Mouse (Mus musculus): ENCODE data around the gene Ski. TPM values are rescaled to one million over a fixed set of nuclear protein-coding genes. Genes with fewer than 3 reads are reported as not detected.
A peak's percentile ranks its signal among the peaks of the same experiment; 100 is the strongest.

Ski gene
- total and polyA plus RNA-seq, 2 experiments from 2014 or later, result 8.8 to 69.8 TPM

- Histone ChIP-seq H3K27me3 (ENCODE audit: insufficient read depth, low read length) (no peaks in the 10 kb centered on the region), H3K27ac (no peak overlapping the region), H3K36me3 (ENCODE audit: insufficient read depth, low read length) (no peaks in the 10 kb centered on the region), H3K4me1 (ENCODE audit: insufficient read depth, low read length) (peaks cover 61% of the 10 kb centered on the region), H3K4me3 (ENCODE audit: low read length) (no peak overlapping the region), H3K9ac (replicated peaks; ENCODE audit: low read length) (no peak overlapping the region), H3K9me3 (ENCODE audit: low read length) (no peaks in the 10 kb centered on the region), H3K4me2 (ENCODE audit: low read depth, low read length) (peak overlapping the region; percentile 100)
- 55% methylated on average over 10 of the region's 10 CpGs for WGBS
- ATAC-seq, result no peak
- DNase-seq (ENCODE audit: low spot score), result no peak
- no peak for TF ChIP-seq CTCF (IDR thresholded peaks at IDR 0.05; ENCODE audit: low read depth)
Measured at GRCm38 (mm10) chr4:155214793-155215192, 7.6 kb downstream of the Ski start.

GRCm38 (mm10) chr4:155214188-155214587 is 8.2 kb downstream of the Ski start:
- TF ChIP-seq CTCF (IDR thresholded peaks at IDR 0.05; ENCODE audit: low read depth), result no peak
- H3K9me3 ChIP-seq (ENCODE audit: low read length), result no peaks in the 10 kb centered on the region
- H3K27ac ChIP-seq, result no peak overlapping the region
- no peaks in the 10 kb centered on the region for H3K36me3 ChIP-seq (ENCODE audit: insufficient read depth, low read length)
- ATAC-seq (no peak), DNase-seq (ENCODE audit: low spot score) (no peak)
- no peak overlapping the region for H3K4me3 ChIP-seq (ENCODE audit: low read length)
- H3K9ac ChIP-seq (replicated peaks; ENCODE audit: low read length), result 0 out of 2 replicates have a peak overlapping the region, but pooled peaks have one; percentile 18
- H3K4me2 ChIP-seq (ENCODE audit: low read depth, low read length), result peak overlapping the region; percentile 100; the same call in 1 of the 2 replicates
- 54% methylated on average over 6 of the region's 6 CpGs for WGBS
- peaks cover 59% of the 10 kb centered on the region for H3K4me1 ChIP-seq (ENCODE audit: insufficient read depth, low read length)
- H3K27me3 ChIP-seq (ENCODE audit: insufficient read depth, low read length), result no peaks in the 10 kb centered on the region

- H3K27me3 ChIP-seq (ENCODE audit: insufficient read depth, low read length), result no peaks in the 10 kb centered on the region
- no peak overlapping the region for H3K4me3 ChIP-seq (ENCODE audit: low read length)
- TF ChIP-seq CTCF (IDR thresholded peaks at IDR 0.05; ENCODE audit: low read depth), result no peak
- 33% methylated on average over 6 of the region's 6 CpGs for WGBS
- ATAC-seq (peak; percentile 39; the same call in 1 of the 2 replicates), DNase-seq (ENCODE audit: low spot score) (no peak)
- H3K4me2 ChIP-seq (ENCODE audit: low read depth, low read length), result no peak overlapping the region
- H3K9ac ChIP-seq (replicated peaks; ENCODE audit: low read length), result 0 out of 2 replicates have a peak overlapping the region, but pooled peaks have one; percentile 18
- H3K4me1 ChIP-seq (ENCODE audit: insufficient read depth, low read length), result peaks cover 55% of the 10 kb centered on the region
- H3K27ac ChIP-seq, result no peak overlapping the region
- no peaks in the 10 kb centered on the region for H3K36me3 ChIP-seq (ENCODE audit: insufficient read depth, low read length)
- H3K9me3 ChIP-seq (ENCODE audit: low read length), result no peaks in the 10 kb centered on the region
Measured at GRCm38 (mm10) chr4:155213752-155214054, 8.7 kb downstream of the Ski start.

- peak; percentile 39; the same call in 1 of the 2 replicates for ATAC-seq
- Histone ChIP-seq H3K4me2 (ENCODE audit: low read depth, low read length) (no peak overlapping the region), H3K9ac (replicated peaks; ENCODE audit: low read length) (no peak overlapping the region), H3K4me3 (ENCODE audit: low read length) (no peak overlapping the region), H3K9me3 (ENCODE audit: low read length) (no peaks in the 10 kb centered on the region), H3K36me3 (ENCODE audit: insufficient read depth, low read length) (no peaks in the 10 kb centered on the region), H3K27me3 (ENCODE audit: insufficient read depth, low read length) (no peaks in the 10 kb centered on the region), H3K27ac (no peak overlapping the region), H3K4me1 (ENCODE audit: insufficient read depth, low read length) (peaks cover 55% of the 10 kb centered on the region)
- TF ChIP-seq CTCF (IDR thresholded peaks at IDR 0.05; ENCODE audit: low read depth), result peak; percentile 30
- WGBS, result 31% methylated on average over 9 of the region's 9 CpGs
- peak; percentile 63 for DNase-seq (ENCODE audit: low spot score)
Measured at GRCm38 (mm10) chr4:155213052-155213751, 9.2 kb downstream of the Ski start.

GRCm38 (mm10) chr4:155209494-155209893 is 12.9 kb downstream of the Ski start:
- DNase-seq (ENCODE audit: low spot score) (no peak), ATAC-seq (no peak)
- Histone ChIP-seq H3K4me1 (ENCODE audit: insufficient read depth, low read length) (peaks cover 32% of the 10 kb centered on the region), H3K4me2 (ENCODE audit: low read depth, low read length) (no peak overlapping the region), H3K36me3 (ENCODE audit: insufficient read depth, low read length) (no peaks in the 10 kb centered on the region), H3K27me3 (ENCODE audit: insufficient read depth, low read length) (no peaks in the 10 kb centered on the region), H3K9ac (replicated peaks; ENCODE audit: low read length) (no peak overlapping the region), H3K4me3 (ENCODE audit: low read length) (no peak overlapping the region), H3K9me3 (ENCODE audit: low read length) (no peaks in the 10 kb centered on the region), H3K27ac (no peak overlapping the region)
- no peak for TF ChIP-seq CTCF (IDR thresholded peaks at IDR 0.05; ENCODE audit: low read depth)
- WGBS, result 91% methylated on average over 5 of the region's 5 CpGs

DNA sequence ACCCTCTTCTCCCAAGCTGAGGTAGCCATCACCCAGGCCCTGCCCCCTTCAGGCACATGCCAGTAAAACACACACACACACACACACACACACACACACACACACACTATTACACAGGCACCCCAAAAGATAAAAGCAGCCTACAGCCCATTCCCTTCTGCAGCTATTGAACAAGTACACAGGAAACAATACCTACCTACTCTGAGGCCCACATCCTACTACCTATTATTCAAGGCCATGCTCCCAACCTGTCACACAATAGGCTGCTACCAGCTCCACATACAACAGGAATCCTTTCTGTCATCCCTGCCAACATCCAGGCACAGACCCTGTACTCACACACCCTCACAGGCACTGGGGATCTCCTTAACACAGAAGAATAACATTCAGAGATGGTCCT is 13.3 kb downstream of the Ski start:
- Histone ChIP-seq H3K4me1 (ENCODE audit: insufficient read depth, low read length) (peaks cover 28% of the 10 kb centered on the region), H3K27ac (no peak overlapping the region)

GRCm38 (mm10) chr4:155208613-155209012 is 13.8 kb downstream of the Ski start:
- WGBS, result 41% methylated on average over 7 of the region's 7 CpGs
- DNase-seq (ENCODE audit: low spot score), result no peak
- ATAC-seq, result no peak
- H3K27ac ChIP-seq, result no peak overlapping the region
- H3K4me1 ChIP-seq (ENCODE audit: insufficient read depth, low read length), result peaks cover 23% of the 10 kb centered on the region; the same call in 1 of the 2 replicates
- no peaks in the 10 kb centered on the region for H3K27me3 ChIP-seq (ENCODE audit: insufficient read depth, low read length)
- no peak for TF ChIP-seq CTCF (IDR thresholded peaks at IDR 0.05; ENCODE audit: low read depth)
- no peak overlapping the region for H3K4me2 ChIP-seq (ENCODE audit: low read depth, low read length)
- no peak overlapping the region for H3K4me3 ChIP-seq (ENCODE audit: low read length)
- no peak overlapping the region for H3K9ac ChIP-seq (replicated peaks; ENCODE audit: low read length)
- H3K9me3 ChIP-seq (ENCODE audit: low read length), result no peaks in the 10 kb centered on the region
- no peaks in the 10 kb centered on the region for H3K36me3 ChIP-seq (ENCODE audit: insufficient read depth, low read length)

More for the DNA sequence above, 13.3 kb downstream of the Ski start:
- TF ChIP-seq CTCF (IDR thresholded peaks at IDR 0.05; ENCODE audit: low read depth), result no peak
- Histone ChIP-seq H3K27me3 (ENCODE audit: insufficient read depth, low read length) (no peaks in the 10 kb centered on the region), H3K4me3 (ENCODE audit: low read length) (no peak overlapping the region), H3K9ac (replicated peaks; ENCODE audit: low read length) (no peak overlapping the region), H3K4me2 (ENCODE audit: low read depth, low read length) (no peak overlapping the region), H3K9me3 (ENCODE audit: low read length) (no peaks in the 10 kb centered on the region), H3K36me3 (ENCODE audit: insufficient read depth, low read length) (no peaks in the 10 kb centered on the region)
- ATAC-seq (no peak), DNase-seq (ENCODE audit: low spot score) (no peak)
